Mouse (Mus musculus): Measurements from ENCODE around the gene Sqor.

- TF ChIP-seq CTCF (IDR thresholded peaks at IDR 0.05; ENCODE audit: borderline replicate concordance, insufficient read depth, low read depth, low read length) (no peak), POLR2A (IDR thresholded peaks at IDR 0.05; ENCODE audit: borderline replicate concordance, insufficient read depth, low read length) (no peak)
Observed at GRCm38 (mm10) chr2:122816986-122817385, 51.9 kb downstream of the Sqor start.
